In the genomic region with DNA sequence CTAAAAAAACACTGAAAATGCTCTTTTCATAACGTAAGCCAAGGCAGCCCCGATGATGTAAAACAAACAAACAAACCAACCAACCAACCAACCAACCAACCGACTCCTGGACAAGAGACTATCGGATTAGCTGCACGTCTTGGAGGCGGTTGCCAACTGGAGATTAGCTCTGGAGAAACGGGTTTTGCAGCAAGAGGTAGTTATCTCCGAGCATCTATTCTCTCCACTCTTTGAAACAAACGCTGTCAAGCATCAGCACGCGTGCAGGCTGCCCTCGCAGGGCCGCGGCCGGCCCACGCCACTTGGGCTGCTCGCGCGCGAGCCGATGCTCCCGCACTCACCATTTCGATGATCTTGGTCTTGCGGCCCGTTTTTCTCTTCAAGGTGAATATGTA, we compare ENCODE assay signal across 8 mouse cellular contexts. TPM values are rescaled to one million over a fixed set of nuclear protein-coding genes. Genes with fewer than 3 reads are reported as not detected.
DNase-seq lines count a peak whose midpoint lies in the region; ATAC-seq and TF ChIP-seq lines count a peak whose summit lies in the region.

No protein-coding gene starts in this region.

- H3K27me3 ChIP-seq in heart, embryonic 13.5 days (replicated peaks) = peaks cover 4% of the 10 kb centered on the region; the same call in 1 of the 2 replicates
- no peaks in the 10 kb centered on the region for H3K27me3 ChIP-seq in CH12.LX (replicated peaks)

- TF ChIP-seq POLR2A in CH12.LX (IDR thresholded peaks at IDR 0.05; ENCODE audit: low read depth, low read length) = no peak
- no peak for TF ChIP-seq POLR2A in olfactory bulb, adult 2 months (IDR thresholded peaks at IDR 0.05; ENCODE audit: insufficient read depth, low read depth, low read length)

- H3K79me2 ChIP-seq in CH12.LX (replicated peaks; ENCODE audit: control insufficient read depth, extremely low read depth, insufficient read depth, poor library complexity, severe bottlenecking) = peaks cover 15% of the 10 kb centered on the region

- H3K4me3 ChIP-seq in heart, embryonic 13.5 days = peak overlapping the region; percentile 84
- peak overlapping the region; percentile 73 to 96 (median 82) for H3K4me3 ChIP-seq in CH12.LX (replicated peaks in 1 of 3; ENCODE audit: low read depth in 2 of 3, low read length in 2 of 3, poor library complexity in 1 of 3)
- H3K4me3 ChIP-seq in olfactory bulb, adult 2 months (ENCODE audit: insufficient read depth, low read depth, low read length) = peak overlapping the region; percentile 62

- H3K36me3 ChIP-seq in heart, embryonic 13.5 days = no peaks in the 10 kb centered on the region
- H3K36me3 ChIP-seq in CH12.LX (replicated peaks in 1 of 2; ENCODE audit: control insufficient read depth in 1 of 2, insufficient read depth in 1 of 2, low read length in 1 of 2) = peaks cover 0 to 2% of the 10 kb centered on the region in 2 experiments

- in situ Hi-C loops in CH12.LX (cut with MboI; ENCODE audit: low pct_ligation_motif_present, low pct_unique_long_range_greater_than_20kb, low sequenced_read_pairs) = no loop called here

- peaks cover 48% of the 10 kb centered on the region for H3K4me1 ChIP-seq in heart, embryonic 13.5 days
- H3K4me1 ChIP-seq in CH12.LX (ENCODE audit: control insufficient read depth in 1 of 2, insufficient read depth in 2 of 2) = peaks cover 3 to 14% of the 10 kb centered on the region in 2 experiments; a peak in 3 of 4 replicates
- H3K4me1 ChIP-seq in olfactory bulb, adult 2 months (ENCODE audit: control insufficient read depth, insufficient read depth, low read length) = no peaks in the 10 kb centered on the region

- 0 out of 2 replicates have a peak, but pooled peaks cover 3% of the 10 kb centered on the region for H3K9me3 ChIP-seq in heart, embryonic 13.5 days
- H3K9me3 ChIP-seq in CH12.LX (replicated peaks; ENCODE audit: low read length) = no peaks in the 10 kb centered on the region

- intact Hi-C loops in heart, postnatal 25 days (cut with DNase I) = loop anchor here (5.0 kb wide), 3 partner anchors 206 to 614 kb away; a partner anchor contains a TSS
- intact Hi-C loops in left cerebral cortex, postnatal 4 days (cut with DNase I) = no loop called here

- no peak for TF ChIP-seq RAD21 in CH12.LX (IDR thresholded peaks at IDR 0.05; ENCODE audit: low read depth, low read length)

- H3K4me2 ChIP-seq in heart, embryonic 13.5 days = peak overlapping the region; percentile 72
- no peak overlapping the region for H3K4me2 ChIP-seq in CH12.LX (ENCODE audit: insufficient read depth, low read depth, poor library complexity, severe bottlenecking)

- TF ChIP-seq EP300 in CH12.LX (IDR thresholded peaks at IDR 0.05; ENCODE audit: low read length) = no peak

- no peak for ATAC-seq in heart, embryonic 13.5 days (ENCODE audit: extremely low read depth, insufficient number of reproducible peaks, low FRiP score, low TSS enrichment)
- ATAC-seq in erythroid progenitor cell, adult 5-6 weeks (replicated peaks; ENCODE audit: low FRiP score, poor library complexity, severe bottlenecking) = peak; percentile 23

- TF ChIP-seq CTCF in CH12.LX (conservative IDR thresholded peaks at IDR 0.05 in 1 of 2, IDR thresholded peaks at IDR 0.05 in 1 of 2; ENCODE audit: low read depth in 2 of 2, low read length in 2 of 2) = no peak
- TF ChIP-seq CTCF in olfactory bulb, adult 2 months (IDR thresholded peaks at IDR 0.05; ENCODE audit: insufficient read depth, low read depth, low read length) = no peak

- dilution Hi-C loops in CH12.LX (cut with MboI; ENCODE audit: extremely low pct_ligation_motif_present, extremely low pct_unique_long_range_greater_than_20kb, low sequenced_read_pairs) = no loop called here

- DNase-seq in heart, postnatal 25 days (ENCODE audit: low spot score) = no peak
- DNase-seq in CH12.LX (ENCODE audit: extremely low read depth) (peak; percentile 32), liver (peak; percentile 75)
- DNase-seq in left cerebral cortex, postnatal 4 days = no peak
- no peak for DNase-seq in right cerebral cortex, adult 18-20 months

- H3K9ac ChIP-seq in heart, embryonic 13.5 days = peak overlapping the region; percentile 87
- peak overlapping the region; percentile 74 for H3K9ac ChIP-seq in CH12.LX (ENCODE audit: insufficient read depth, low read depth)

- H3K27ac ChIP-seq in heart, embryonic 13.5 days (replicated peaks) = peak overlapping the region; percentile 83
- no peak overlapping the region for H3K27ac ChIP-seq in CH12.LX (ENCODE audit: insufficient read depth, low read depth)
- peak overlapping the region; percentile 43 for H3K27ac ChIP-seq in olfactory bulb, adult 2 months (ENCODE audit: insufficient read depth, low read depth, low read length)

- whole genome bisulfite sequencing in heart, embryonic 13.5 days = 0% methylated on average over 25 of the region's 25 CpGs
- WGBS in olfactory bulb, adult 2 months = under 1% methylated on average over 25 of the region's 25 CpGs

TF ChIP-seq in CH12.LX, 34 proteins besides CTCF, POLR2A, EP300 and RAD21:
- TF ChIP-seq MXI1 (IDR thresholded peaks at IDR 0.05; ENCODE audit: low read depth, low read length) = no peak
- TF ChIP-seq SIN3A (IDR thresholded peaks at IDR 0.05; ENCODE audit: low read length) = peak; percentile 25; the same call in 1 of the 2 replicates
- TF ChIP-seq MAZ (IDR thresholded peaks at IDR 0.05; ENCODE audit: low read depth, low read length) = no peak
- TF ChIP-seq CHD2 (IDR thresholded peaks at IDR 0.05; ENCODE audit: low read length) = no peak

RNA-seq across cellular contexts. Expression of a gene that starts 0.4 kb away (rescaled TPM):
- 65.9 and 68.6 TPM in 2 replicates for polyA plus RNA-seq in heart, embryonic 13.5 days (2015; fragmentation: Nextera tagmentation; extraction: Ambion mirVana)
- total RNA-seq in heart, postnatal 25 days (2021) = 10 to 100 TPM; 67.5 to 75.9 TPM
- total RNA-seq in CH12.LX (2012; rRNA removed) (23.7 and 23.8 TPM in 2 replicates), CH12.LX (2014; rRNA removed) (82.4 and 82.5 TPM in 2 replicates)
- polyA plus RNA-seq in CH12.LX (2012; ENCODE audit: insufficient read length, low read depth) = 36.5 and 38.7 TPM in 2 replicates
- total RNA-seq in erythroid progenitor cell, adult 5-6 weeks (2015; ENCODE audit: low replicate concordance) = 371 and 463 TPM in 2 replicates
- total RNA-seq in erythroid progenitor cell, adult 5-6 weeks (2017; ENCODE audit: low replicate concordance) = 280 and 388 TPM in 2 replicates
- not detected in 2 replicates for polyA plus RNA-seq in olfactory bulb, adult 2 months (2012; ENCODE audit: insufficient read depth, insufficient read length, low replicate concordance, missing spikeins)
- total RNA-seq in left cerebral cortex, postnatal 4 days (2021) = 10 to 100 TPM; 75.5 to 86.2 TPM

RNA-seq across cellular contexts. Expression of a gene that starts 0.5 kb away (rescaled TPM):
- 0.06 and 0.09 TPM in 2 replicates for polyA plus RNA-seq in heart, embryonic 13.5 days (2015; fragmentation: Nextera tagmentation; extraction: Ambion mirVana)
- total RNA-seq in heart, postnatal 25 days (2021) = under 1 TPM in 1 of 2 experiments, not detected in 1; 0.21 TPM
- 0.25 and 0.29 TPM in 2 replicates for total RNA-seq in CH12.LX (2012; rRNA removed)
- total RNA-seq in CH12.LX (2014; rRNA removed) = 0.11 and 0.41 TPM in 2 replicates
- 0.11 and 0.12 TPM in 2 replicates for polyA plus RNA-seq in CH12.LX (2012; ENCODE audit: insufficient read length, low read depth)
- total RNA-seq in erythroid progenitor cell, adult 5-6 weeks (2015; ENCODE audit: low replicate concordance) = 2.2 TPM in 1 of 2 replicates, not detected in the other
- 0.30 TPM in 1 of 2 replicates, not detected in the other for total RNA-seq in erythroid progenitor cell, adult 5-6 weeks (2017; ENCODE audit: low replicate concordance)
- polyA plus RNA-seq in olfactory bulb, adult 2 months (2012; ENCODE audit: insufficient read depth, insufficient read length, low replicate concordance, missing spikeins) = not detected in 2 replicates
- total RNA-seq in left cerebral cortex, postnatal 4 days (2021) = under 1 TPM; 0.30 to 0.72 TPM

RNA-seq across cellular contexts. Expression of a gene that starts 46.7 kb away (rescaled TPM):
- polyA plus RNA-seq in heart, embryonic 13.5 days (2015; fragmentation: Nextera tagmentation; extraction: Ambion mirVana) = not detected in 2 replicates
- total RNA-seq in heart, postnatal 25 days (2021) = not detected
- total RNA-seq in CH12.LX (2012; rRNA removed) (not detected in 2 replicates), CH12.LX (2014; rRNA removed) (not detected in 2 replicates)
- polyA plus RNA-seq in CH12.LX (2012; ENCODE audit: insufficient read length, low read depth) = not detected in 2 replicates
- not detected in 2 replicates for total RNA-seq in erythroid progenitor cell, adult 5-6 weeks (2015; ENCODE audit: low replicate concordance)
- total RNA-seq in erythroid progenitor cell, adult 5-6 weeks (2017; ENCODE audit: low replicate concordance) = not detected in 2 replicates
- polyA plus RNA-seq in olfactory bulb, adult 2 months (2012; ENCODE audit: insufficient read depth, insufficient read length, low replicate concordance, missing spikeins) = not detected in 2 replicates
- total RNA-seq in left cerebral cortex, postnatal 4 days (2021) = not detected

Comparison
In these comparisons a context has a peak if more than half of its experiments do, and no peak if none do; other contexts are left out.
1. DNase-seq: peak in CH12.LX (single experiment) and liver (single experiment); none in heart, postnatal 25 days (single experiment), left cerebral cortex, postnatal 4 days (single experiment) and right cerebral cortex, adult 18-20 months (single experiment).
2. Peak in every context shown above with its lines, with median percentiles within 50 percentile points of each other: H3K4me3 ChIP-seq.